Mouse (Mus musculus): ENCODE measurements at regions not wholly inside any gene's neighbourhood (a gene's known extent, or its start where the extent isn't known, plus 50 kb on each side); places are given as distances from the start of the nearest gene placed in this dataset.

- Histone ChIP-seq H3K4me3 (replicated peaks) (no peak overlapping the region), H3K9me3 (replicated peaks) (no peaks in the 10 kb centered on the region), H3K4me1 (replicated peaks) (no peaks in the 10 kb centered on the region), H3K4me2 (no peak overlapping the region), H3K36me3 (no peaks in the 10 kb centered on the region), H3K9ac (no peak overlapping the region), H3K27me3 (no peaks in the 10 kb centered on the region), H3K27ac (no peak overlapping the region)
- no peak for ATAC-seq (ENCODE audit: low read depth)
- no peak for DNase-seq
- 72% methylated on average over 4 of the region's 4 CpGs for WGBS (ENCODE audit: insufficient replicate concordance)
Observed at GRCm38 (mm10) chr3:39592349-39593117, 705.8 kb downstream of the Fat4 start.

GRCm38 (mm10) chr3:39609937-39610336 is 723.2 kb downstream of the Fat4 start:
- Histone ChIP-seq H3K9me3 (replicated peaks) (no peaks in the 10 kb centered on the region), H3K9ac (no peak overlapping the region), H3K27me3 (no peaks in the 10 kb centered on the region), H3K4me3 (replicated peaks) (no peak overlapping the region), H3K27ac (no peak overlapping the region), H3K4me2 (no peak overlapping the region), H3K4me1 (replicated peaks) (no peaks in the 10 kb centered on the region), H3K36me3 (no peaks in the 10 kb centered on the region)
- no peak for ATAC-seq (ENCODE audit: low read depth)
- no peak for DNase-seq
- WGBS (ENCODE audit: insufficient replicate concordance) = 50% methylated on average over 3 of the region's 3 CpGs

- H3K4me1 ChIP-seq (replicated peaks) = no peaks in the 10 kb centered on the region
- H3K36me3 ChIP-seq = no peaks in the 10 kb centered on the region
- no peak overlapping the region for H3K4me2 ChIP-seq
- ATAC-seq (ENCODE audit: low read depth) (no peak), DNase-seq (no peak)
- no peaks in the 10 kb centered on the region for H3K9me3 ChIP-seq (replicated peaks)
- no peak overlapping the region for H3K4me3 ChIP-seq (replicated peaks)
- no peak overlapping the region for H3K27ac ChIP-seq
- H3K27me3 ChIP-seq = no peaks in the 10 kb centered on the region
- H3K9ac ChIP-seq = no peak overlapping the region
- WGBS (ENCODE audit: insufficient replicate concordance) = 61% methylated on average over 7 of the region's 7 CpGs
Observed at GRCm38 (mm10) chr3:39612408-39612807, 725.7 kb downstream of the Fat4 start.

- Histone ChIP-seq H3K4me3 (replicated peaks) (no peak overlapping the region), H3K27me3 (no peaks in the 10 kb centered on the region), H3K4me1 (replicated peaks) (no peaks in the 10 kb centered on the region), H3K9ac (no peak overlapping the region), H3K36me3 (no peaks in the 10 kb centered on the region), H3K9me3 (replicated peaks) (no peaks in the 10 kb centered on the region), H3K27ac (no peak overlapping the region), H3K4me2 (no peak overlapping the region)
- no peak for DNase-seq
- no peak for ATAC-seq (ENCODE audit: low read depth)
- WGBS (ENCODE audit: insufficient replicate concordance) = 61% methylated on average over 5 of the region's 5 CpGs
Observed at GRCm38 (mm10) chr3:39637924-39638323, 751.2 kb downstream of the Fat4 start.

GRCm38 (mm10) chr3:39643194-39643593 is 756.5 kb downstream of the Fat4 start:
- no peaks in the 10 kb centered on the region for H3K4me1 ChIP-seq (replicated peaks)
- no peak for ATAC-seq (ENCODE audit: low read depth)
- H3K9me3 ChIP-seq (replicated peaks) = no peaks in the 10 kb centered on the region
- no peaks in the 10 kb centered on the region for H3K27me3 ChIP-seq
- H3K27ac ChIP-seq = no peak overlapping the region
- DNase-seq = no peak
- no peak overlapping the region for H3K4me3 ChIP-seq (replicated peaks)
- H3K4me2 ChIP-seq = no peak overlapping the region
- 66% methylated on average over 3 of the region's 3 CpGs for WGBS (ENCODE audit: insufficient replicate concordance)
- H3K9ac ChIP-seq = no peak overlapping the region
- H3K36me3 ChIP-seq = no peaks in the 10 kb centered on the region

- DNase-seq = no peak
Observed at GRCm38 (mm10) chr3:39666817-39667216, 780.1 kb downstream of the Fat4 start.

GRCm38 (mm10) chr3:39669145-39669544 is 782.4 kb downstream of the Fat4 start:
- no peak for DNase-seq
- Histone ChIP-seq H3K4me1 (replicated peaks) (no peaks in the 10 kb centered on the region), H3K27ac (no peak overlapping the region), H3K4me3 (replicated peaks) (no peak overlapping the region), H3K9me3 (replicated peaks) (no peaks in the 10 kb centered on the region), H3K9ac (no peak overlapping the region), H3K36me3 (no peaks in the 10 kb centered on the region), H3K4me2 (no peak overlapping the region), H3K27me3 (no peaks in the 10 kb centered on the region)
- WGBS (ENCODE audit: insufficient replicate concordance) = 42% methylated on average over 1 of the region's 1 CpGs
- ATAC-seq (ENCODE audit: low read depth) = no peak

More at GRCm38 (mm10) chr3:39666817-39667216, 780.1 kb downstream of the Fat4 start:
- 68% methylated on average over 3 of the region's 3 CpGs for WGBS (ENCODE audit: insufficient replicate concordance)
- Histone ChIP-seq H3K27me3 (no peaks in the 10 kb centered on the region), H3K4me2 (no peak overlapping the region), H3K36me3 (no peaks in the 10 kb centered on the region), H3K9me3 (replicated peaks) (no peaks in the 10 kb centered on the region), H3K27ac (no peak overlapping the region), H3K9ac (no peak overlapping the region), H3K4me1 (replicated peaks) (no peaks in the 10 kb centered on the region), H3K4me3 (replicated peaks) (no peak overlapping the region)
- ATAC-seq (ENCODE audit: low read depth) = no peak

GRCm38 (mm10) chr3:39673997-39674396 is 787.3 kb downstream of the Fat4 start:
- no peak overlapping the region for H3K27ac ChIP-seq
- ATAC-seq (ENCODE audit: low read depth) (no peak), DNase-seq (no peak)
- no peak overlapping the region for H3K4me3 ChIP-seq (replicated peaks)
- no peak overlapping the region for H3K4me2 ChIP-seq
- no peaks in the 10 kb centered on the region for H3K4me1 ChIP-seq (replicated peaks)
- no peaks in the 10 kb centered on the region for H3K27me3 ChIP-seq
- H3K9ac ChIP-seq = no peak overlapping the region
- no peaks in the 10 kb centered on the region for H3K9me3 ChIP-seq (replicated peaks)
- WGBS (ENCODE audit: insufficient replicate concordance) = 74% methylated on average over 7 of the region's 7 CpGs
- no peaks in the 10 kb centered on the region for H3K36me3 ChIP-seq

- DNase-seq (no peak), ATAC-seq (ENCODE audit: low read depth) (no peak)
- no peaks in the 10 kb centered on the region for H3K36me3 ChIP-seq
- no peak overlapping the region for H3K4me2 ChIP-seq
- no peak overlapping the region for H3K9ac ChIP-seq
- 69% methylated on average over 10 of the region's 10 CpGs for WGBS (ENCODE audit: insufficient replicate concordance)
- H3K9me3 ChIP-seq (replicated peaks) = no peaks in the 10 kb centered on the region
- H3K27me3 ChIP-seq = no peaks in the 10 kb centered on the region
- H3K27ac ChIP-seq = no peak overlapping the region
- no peak overlapping the region for H3K4me3 ChIP-seq (replicated peaks)
- no peaks in the 10 kb centered on the region for H3K4me1 ChIP-seq (replicated peaks)
Observed at GRCm38 (mm10) chr3:39674927-39675326, 788.2 kb downstream of the Fat4 start.

GRCm38 (mm10) chr3:39705610-39706009 is 818.9 kb downstream of the Fat4 start:
- Histone ChIP-seq H3K9me3 (replicated peaks) (no peaks in the 10 kb centered on the region), H3K27ac (no peak overlapping the region), H3K4me3 (replicated peaks) (no peak overlapping the region), H3K9ac (no peak overlapping the region), H3K4me1 (replicated peaks) (no peaks in the 10 kb centered on the region), H3K27me3 (no peaks in the 10 kb centered on the region), H3K36me3 (no peaks in the 10 kb centered on the region), H3K4me2 (no peak overlapping the region)
- no peak for ATAC-seq (ENCODE audit: low read depth)
- DNase-seq = no peak
- 53% methylated on average over 1 of the region's 1 CpGs for WGBS (ENCODE audit: insufficient replicate concordance)

- H3K27me3 ChIP-seq = no peaks in the 10 kb centered on the region
- H3K9ac ChIP-seq = no peak overlapping the region
- H3K4me1 ChIP-seq (replicated peaks) = no peaks in the 10 kb centered on the region
- H3K9me3 ChIP-seq (replicated peaks) = no peaks in the 10 kb centered on the region
- ATAC-seq (ENCODE audit: low read depth) = no peak
- 69% methylated on average over 13 of the region's 13 CpGs for WGBS (ENCODE audit: insufficient replicate concordance)
- H3K27ac ChIP-seq = no peak overlapping the region
- H3K36me3 ChIP-seq = no peaks in the 10 kb centered on the region
- H3K4me2 ChIP-seq = no peak overlapping the region
- DNase-seq = no peak
- no peak overlapping the region for H3K4me3 ChIP-seq (replicated peaks)
Observed at GRCm38 (mm10) chr3:39712795-39713709, 818.0 kb upstream of the Intu start.

Measured in liver, embryonic 13.5 days (tissue).